Mouse (Mus musculus): ENCODE data around the gene Eme2. TPM values are rescaled to one million over a fixed set of nuclear protein-coding genes. Genes with fewer than 3 reads are reported as not detected.

Eme2 gene
- polyA plus RNA-seq, 1 experiment from 2014 or later = 30.1 TPM

GRCm38 (mm10) chr17:24884391-24884790, 10.5 kb downstream of the Eme2 start:
- Histone ChIP-seq H3K9me3 (ENCODE audit: control insufficient read depth, low read length) (no peaks in the 10 kb centered on the region), H3K4me3 (ENCODE audit: low read length) (no peak overlapping the region), H3K4me1 (ENCODE audit: control insufficient read depth, insufficient read depth, low read depth, low read length) (peaks cover 28% of the 10 kb centered on the region), H3K4me2 (ENCODE audit: low read length) (no peak overlapping the region), H3K9ac (ENCODE audit: low read depth, low read length) (no peak overlapping the region), H3K27me3 (replicated peaks; ENCODE audit: control insufficient read depth, insufficient read depth, low read length) (no peaks in the 10 kb centered on the region), H3K36me3 (ENCODE audit: control insufficient read depth, insufficient read depth, low read length) (peaks cover 10% of the 10 kb centered on the region; the same call in 1 of the 2 replicates), H3K27ac (ENCODE audit: low read depth, low read length) (no peak overlapping the region)
- no peak for ATAC-seq
- WGBS = 92% methylated on average over 6 of the region's 6 CpGs

- H3K4me3 ChIP-seq (ENCODE audit: low read length) = no peak overlapping the region
- 49% methylated on average over 7 of the region's 7 CpGs for WGBS
- peaks cover 10% of the 10 kb centered on the region for H3K4me1 ChIP-seq (ENCODE audit: control insufficient read depth, insufficient read depth, low read depth, low read length)
- no peak overlapping the region for H3K4me2 ChIP-seq (ENCODE audit: low read length)
- no peak for ATAC-seq
- H3K9me3 ChIP-seq (ENCODE audit: control insufficient read depth, low read length) = no peaks in the 10 kb centered on the region
- no peak overlapping the region for H3K9ac ChIP-seq (ENCODE audit: low read depth, low read length)
- no peak overlapping the region for H3K27ac ChIP-seq (ENCODE audit: low read depth, low read length)
- no peaks in the 10 kb centered on the region for H3K27me3 ChIP-seq (replicated peaks; ENCODE audit: control insufficient read depth, insufficient read depth, low read length)
- H3K36me3 ChIP-seq (ENCODE audit: control insufficient read depth, insufficient read depth, low read length) = peaks cover 3% of the 10 kb centered on the region; the same call in 1 of the 2 replicates
Observed at GRCm38 (mm10) chr17:24881738-24882440, 13.0 kb downstream of the Eme2 start.

GRCm38 (mm10) chr17:24878531-24878930, 16.4 kb downstream of the Eme2 start:
- ATAC-seq = no peak
- H3K36me3 ChIP-seq (ENCODE audit: control insufficient read depth, insufficient read depth, low read length) = 0 out of 2 replicates have a peak, but pooled peaks cover 3% of the 10 kb centered on the region
- H3K4me1 ChIP-seq (ENCODE audit: control insufficient read depth, insufficient read depth, low read depth, low read length) = no peaks in the 10 kb centered on the region
- no peaks in the 10 kb centered on the region for H3K9me3 ChIP-seq (ENCODE audit: control insufficient read depth, low read length)
- H3K4me3 ChIP-seq (ENCODE audit: low read length) = no peak overlapping the region
- no peaks in the 10 kb centered on the region for H3K27me3 ChIP-seq (replicated peaks; ENCODE audit: control insufficient read depth, insufficient read depth, low read length)
- H3K4me2 ChIP-seq (ENCODE audit: low read length) = no peak overlapping the region
- H3K27ac ChIP-seq (ENCODE audit: low read depth, low read length) = no peak overlapping the region
- H3K9ac ChIP-seq (ENCODE audit: low read depth, low read length) = no peak overlapping the region
- WGBS = 76% methylated on average over 8 of the region's 8 CpGs

GRCm38 (mm10) chr17:24878117-24878397, 16.8 kb downstream of the Eme2 start:
- WGBS = 37% methylated on average over 5 of the region's 5 CpGs
- no peak overlapping the region for H3K4me2 ChIP-seq (ENCODE audit: low read length)
- H3K36me3 ChIP-seq (ENCODE audit: control insufficient read depth, insufficient read depth, low read length) = 0 out of 2 replicates have a peak, but pooled peaks cover 2% of the 10 kb centered on the region
- H3K4me1 ChIP-seq (ENCODE audit: control insufficient read depth, insufficient read depth, low read depth, low read length) = no peaks in the 10 kb centered on the region
- no peak overlapping the region for H3K27ac ChIP-seq (ENCODE audit: low read depth, low read length)
- H3K4me3 ChIP-seq (ENCODE audit: low read length) = no peak overlapping the region
- no peaks in the 10 kb centered on the region for H3K27me3 ChIP-seq (replicated peaks; ENCODE audit: control insufficient read depth, insufficient read depth, low read length)
- ATAC-seq = no peak
- H3K9ac ChIP-seq (ENCODE audit: low read depth, low read length) = no peak overlapping the region
- no peaks in the 10 kb centered on the region for H3K9me3 ChIP-seq (ENCODE audit: control insufficient read depth, low read length)

GRCm38 (mm10) chr17:24877336-24878116, 17.4 kb downstream of the Eme2 start:
- Histone ChIP-seq H3K9ac (ENCODE audit: low read depth, low read length) (no peak overlapping the region), H3K4me1 (ENCODE audit: control insufficient read depth, insufficient read depth, low read depth, low read length) (no peaks in the 10 kb centered on the region), H3K27ac (ENCODE audit: low read depth, low read length) (no peak overlapping the region), H3K9me3 (ENCODE audit: control insufficient read depth, low read length) (no peaks in the 10 kb centered on the region), H3K4me2 (ENCODE audit: low read length) (no peak overlapping the region), H3K36me3 (ENCODE audit: control insufficient read depth, insufficient read depth, low read length) (no peaks in the 10 kb centered on the region), H3K27me3 (replicated peaks; ENCODE audit: control insufficient read depth, insufficient read depth, low read length) (no peaks in the 10 kb centered on the region), H3K4me3 (ENCODE audit: low read length) (no peak overlapping the region)
- WGBS = 63% methylated on average over 10 of the region's 10 CpGs
- no peak for ATAC-seq

- Histone ChIP-seq H3K4me2 (ENCODE audit: low read length) (no peak overlapping the region), H3K9me3 (ENCODE audit: control insufficient read depth, low read length) (no peaks in the 10 kb centered on the region), H3K36me3 (ENCODE audit: control insufficient read depth, insufficient read depth, low read length) (no peaks in the 10 kb centered on the region), H3K27me3 (replicated peaks; ENCODE audit: control insufficient read depth, insufficient read depth, low read length) (no peaks in the 10 kb centered on the region), H3K9ac (ENCODE audit: low read depth, low read length) (no peak overlapping the region), H3K4me3 (ENCODE audit: low read length) (no peak overlapping the region), H3K4me1 (ENCODE audit: control insufficient read depth, insufficient read depth, low read depth, low read length) (no peaks in the 10 kb centered on the region), H3K27ac (ENCODE audit: low read depth, low read length) (no peak overlapping the region)
- WGBS = 79% methylated on average over 8 of the region's 8 CpGs
- ATAC-seq = no peak
Observed at GRCm38 (mm10) chr17:24874989-24875388, 19.9 kb downstream of the Eme2 start.

- no peak overlapping the region for H3K4me2 ChIP-seq (ENCODE audit: low read length)
- no peaks in the 10 kb centered on the region for H3K9me3 ChIP-seq (ENCODE audit: control insufficient read depth, low read length)
- H3K4me1 ChIP-seq (ENCODE audit: control insufficient read depth, insufficient read depth, low read depth, low read length) = no peaks in the 10 kb centered on the region
- ATAC-seq = no peak
- 53% methylated on average over 1 of the region's 1 CpGs for WGBS
- H3K4me3 ChIP-seq (ENCODE audit: low read length) = no peak overlapping the region
- no peak overlapping the region for H3K9ac ChIP-seq (ENCODE audit: low read depth, low read length)
- H3K27me3 ChIP-seq (replicated peaks; ENCODE audit: control insufficient read depth, insufficient read depth, low read length) = no peaks in the 10 kb centered on the region
- H3K27ac ChIP-seq (ENCODE audit: low read depth, low read length) = no peak overlapping the region
- H3K36me3 ChIP-seq (ENCODE audit: control insufficient read depth, insufficient read depth, low read length) = no peaks in the 10 kb centered on the region
Observed at GRCm38 (mm10) chr17:24874405-24874745, 20.5 kb downstream of the Eme2 start.

- Histone ChIP-seq H3K9ac (ENCODE audit: low read depth, low read length) (no peak overlapping the region), H3K36me3 (ENCODE audit: control insufficient read depth, insufficient read depth, low read length) (no peaks in the 10 kb centered on the region), H3K9me3 (ENCODE audit: control insufficient read depth, low read length) (no peaks in the 10 kb centered on the region), H3K4me3 (ENCODE audit: low read length) (no peak overlapping the region), H3K27me3 (replicated peaks; ENCODE audit: control insufficient read depth, insufficient read depth, low read length) (no peaks in the 10 kb centered on the region), H3K4me1 (ENCODE audit: control insufficient read depth, insufficient read depth, low read depth, low read length) (no peaks in the 10 kb centered on the region), H3K4me2 (ENCODE audit: low read length) (no peak overlapping the region), H3K27ac (ENCODE audit: low read depth, low read length) (no peak overlapping the region)
- ATAC-seq = no peak
- 44% methylated on average over 4 of the region's 4 CpGs for WGBS
Observed at GRCm38 (mm10) chr17:24873695-24874404, 21.0 kb downstream of the Eme2 start.

- Histone ChIP-seq H3K4me3 (ENCODE audit: low read length) (no peak overlapping the region), H3K9me3 (ENCODE audit: control insufficient read depth, low read length) (no peaks in the 10 kb centered on the region), H3K4me1 (ENCODE audit: control insufficient read depth, insufficient read depth, low read depth, low read length) (no peaks in the 10 kb centered on the region), H3K27ac (ENCODE audit: low read depth, low read length) (no peak overlapping the region), H3K27me3 (replicated peaks; ENCODE audit: control insufficient read depth, insufficient read depth, low read length) (no peaks in the 10 kb centered on the region), H3K36me3 (ENCODE audit: control insufficient read depth, insufficient read depth, low read length) (peaks cover 12% of the 10 kb centered on the region), H3K9ac (ENCODE audit: low read depth, low read length) (no peak overlapping the region), H3K4me2 (ENCODE audit: low read length) (no peak overlapping the region)
- WGBS = 96% methylated on average over 10 of the region's 10 CpGs
- no peak for ATAC-seq
Observed at GRCm38 (mm10) chr17:24867914-24868313, 27.0 kb downstream of the Eme2 start.
